Mouse (Mus musculus) adipocyte (in vitro differentiated cells): ENCODE results near the gene Plekhg2.
A peak's percentile ranks its signal among the peaks of the same experiment; 100 is the strongest.

Experiments
- DNase-seq: peaks from one replicate; pipeline ENCODE4 v3.0.0-alpha.2; 2016; ENCODE audit warnings: low spot score

Gene Plekhg2

GRCm38 (mm10) chr7:28382981-28383396 is 10.6 kb upstream of the Plekhg2 start:
- DNase-seq = peak; percentile 79

- peak; percentile 66 for DNase-seq
These were observed 10.1 kb upstream of the Plekhg2 start for GRCm38 (mm10) chr7:28382347-28382951.

- DNase-seq = peak; percentile 89
These were observed 9.5 kb upstream of the Plekhg2 start for GRCm38 (mm10) chr7:28381938-28382337.

- peak; percentile 94 for DNase-seq
These were observed 8.8 kb upstream of the Plekhg2 start for GRCm38 (mm10) chr7:28381017-28381790.

- peak; percentile 13 for DNase-seq
These were observed 8.0 kb upstream of the Plekhg2 start, which contains the start of gene Zfp36 for GRCm38 (mm10) chr7:28380237-28381016. Gene Zfp36, minus strand, starts transcription at chr7:28380253.

GRCm38 (mm10) chr7:28378769-28379651 is 6.6 kb upstream of the Plekhg2 start:
- peak; percentile 92 for DNase-seq

- peak; percentile 65 for DNase-seq
These were observed 5.8 kb upstream of the Plekhg2 start for GRCm38 (mm10) chr7:28378066-28378690.

- peak; percentile 44 for DNase-seq
These were observed 5.0 kb upstream of the Plekhg2 start for GRCm38 (mm10) chr7:28377190-28378065.

- peak; percentile 86 for DNase-seq
These were observed 3.8 kb upstream of the Plekhg2 start for GRCm38 (mm10) chr7:28376011-28376771.

- DNase-seq = peak; percentile 84
These were observed 3.0 kb upstream of the Plekhg2 start for GRCm38 (mm10) chr7:28375176-28375921.

GRCm38 (mm10) chr7:28374647-28375046 is 2.2 kb upstream of the Plekhg2 start:
- no peak for DNase-seq

GRCm38 (mm10) chr7:28373891-28374495 is 1.6 kb upstream of the Plekhg2 start:
- no peak for DNase-seq

GRCm38 (mm10) chr7:28373131-28373581 is 757 bp upstream of the Plekhg2 start:
- peak; percentile 94 for DNase-seq

GRCm38 (mm10) chr7:28371514-28371989 is 847 bp downstream of the Plekhg2 start:
- no peak for DNase-seq

- peak; percentile 23 for DNase-seq
These were observed 1.4 kb downstream of the Plekhg2 start for GRCm38 (mm10) chr7:28370977-28371513.

GRCm38 (mm10) chr7:28370051-28370450 is 2.3 kb downstream of the Plekhg2 start:
- DNase-seq = no peak

- DNase-seq = no peak
These were observed 4.0 kb downstream of the Plekhg2 start for GRCm38 (mm10) chr7:28368276-28368920.
